Mouse (Mus musculus) liver, embryonic 14.5 days (tissue): ENCODE measurements around the gene Sytl2.

Experiments used
- CTCF ChIP-seq: IDR thresholded peaks from 2 replicates; pipeline ENCODE4 v1.5.1; 2016; ENCODE audit warnings: antibody characterized with exemption, low read depth, control low read depth
- EP300 ChIP-seq: IDR thresholded peaks from 2 replicates; pipeline ENCODE4 v1.6.1; 2016; ENCODE audit warnings: antibody characterized with exemption, low read depth

- TF ChIP-seq EP300, result no peak
- no peak for TF ChIP-seq CTCF
These were observed 68.2 kb downstream of the Sytl2 start for GRCm38 (mm10) chr7:90370071-90370851.
